Mouse (Mus musculus): ENCODE results near the gene Kcnj6.

Kcnj6 gene

DNA sequence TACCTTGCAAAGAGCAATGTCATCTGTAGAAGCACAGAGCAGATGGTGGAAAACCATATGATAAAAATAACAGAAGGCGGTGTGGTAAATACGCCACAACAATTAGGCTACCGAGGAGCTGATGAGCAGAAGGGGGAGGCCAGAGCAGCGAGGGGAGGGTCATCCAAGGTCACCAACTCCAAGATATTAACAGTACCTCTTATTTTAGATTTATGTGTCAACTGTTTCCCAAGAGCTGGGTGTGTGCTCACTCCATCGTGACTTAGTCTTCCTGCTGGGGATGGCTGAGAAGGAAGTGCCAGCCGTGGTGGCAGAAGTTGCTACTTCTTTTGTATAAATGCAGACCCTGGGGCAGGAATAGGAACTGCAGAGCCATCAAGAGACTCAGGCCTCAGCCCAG, 28.6 kb downstream of the Kcnj6 start:
- no peak for DNase-seq (ENCODE audit: low read depth, low spot score)
- H3K27me3 ChIP-seq (ENCODE audit: control insufficient read depth, insufficient read depth, low read length, poor library complexity, severe bottlenecking), result no peaks in the 10 kb centered on the region

GRCm38 (mm10) chr16:94968472-94968871, 29.0 kb downstream of the Kcnj6 start:
- no peak for DNase-seq (ENCODE audit: low read depth, low spot score)
- Histone ChIP-seq H3K36me3 (ENCODE audit: control insufficient read depth, insufficient read depth, low read length, poor library complexity, severe bottlenecking) (no peaks in the 10 kb centered on the region), H3K27me3 (ENCODE audit: control insufficient read depth, insufficient read depth, low read length, poor library complexity, severe bottlenecking) (no peaks in the 10 kb centered on the region)

More for the DNA sequence above, 28.6 kb downstream of the Kcnj6 start:
- H3K36me3 ChIP-seq (ENCODE audit: control insufficient read depth, insufficient read depth, low read length, poor library complexity, severe bottlenecking), result no peaks in the 10 kb centered on the region

DNA sequence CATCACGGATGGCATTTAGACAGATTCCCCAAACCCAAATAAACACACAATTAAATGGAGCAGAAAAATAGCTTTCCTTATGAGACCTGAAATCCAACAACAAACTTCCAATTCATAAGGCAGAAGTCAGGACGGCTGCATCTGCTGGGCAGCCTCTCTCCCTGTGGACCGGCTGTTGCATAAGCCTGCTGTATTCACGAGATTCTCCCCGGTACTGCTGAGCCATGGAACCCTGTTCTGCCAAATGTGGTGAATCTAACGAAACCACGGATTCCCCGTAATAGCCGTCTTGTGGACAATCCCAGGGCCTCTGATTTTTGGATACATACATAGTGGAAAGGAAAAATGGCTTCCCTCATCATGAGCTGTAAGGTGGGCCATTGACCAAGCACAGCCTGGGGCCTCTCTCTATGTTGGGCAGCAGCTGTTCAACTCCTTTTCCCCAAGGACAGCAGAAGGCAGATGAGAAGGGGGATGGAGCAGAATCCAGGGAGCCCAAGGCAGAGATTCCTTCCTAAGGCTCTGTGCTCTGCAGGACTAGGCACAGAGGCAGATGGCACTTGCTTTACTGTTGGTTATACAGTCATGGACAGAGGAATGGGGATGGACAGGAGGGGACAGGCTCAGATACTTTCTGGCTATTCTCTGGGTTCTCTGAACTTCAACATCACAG, 40.2 kb downstream of the Kcnj6 start:
- no peak for DNase-seq (ENCODE audit: low read depth, low spot score)
- Histone ChIP-seq H3K36me3 (ENCODE audit: control insufficient read depth, insufficient read depth, low read length, poor library complexity, severe bottlenecking) (no peaks in the 10 kb centered on the region), H3K27me3 (ENCODE audit: control insufficient read depth, insufficient read depth, low read length, poor library complexity, severe bottlenecking) (no peaks in the 10 kb centered on the region)

DNA sequence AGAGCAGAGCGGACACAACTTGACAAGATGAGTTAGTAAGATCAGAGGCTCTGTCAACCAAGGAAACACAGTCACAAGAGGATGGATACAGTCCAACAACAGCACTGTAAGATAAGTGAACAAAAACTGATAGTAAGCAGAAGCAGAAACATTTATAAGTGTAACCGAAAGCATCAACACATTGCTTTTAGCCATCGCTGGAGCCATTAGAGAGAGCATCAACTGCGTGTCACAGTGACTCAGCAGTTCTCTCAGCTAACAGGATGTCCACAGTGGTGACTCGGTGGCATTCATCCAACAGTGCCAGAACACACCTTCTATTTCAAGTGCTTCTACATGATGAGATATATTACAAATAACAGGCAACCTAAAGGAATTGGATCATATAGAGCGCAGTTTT, 41.1 kb downstream of the Kcnj6 start:
- no peaks in the 10 kb centered on the region for H3K36me3 ChIP-seq (ENCODE audit: control insufficient read depth, insufficient read depth, low read length, poor library complexity, severe bottlenecking)
- no peaks in the 10 kb centered on the region for H3K27me3 ChIP-seq (ENCODE audit: control insufficient read depth, insufficient read depth, low read length, poor library complexity, severe bottlenecking)
- no peak for DNase-seq (ENCODE audit: low read depth, low spot score)

- no peaks in the 10 kb centered on the region for H3K27me3 ChIP-seq (ENCODE audit: control insufficient read depth, insufficient read depth, low read length, poor library complexity, severe bottlenecking)
- no peak for DNase-seq (ENCODE audit: low read depth, low spot score)
- no peaks in the 10 kb centered on the region for H3K36me3 ChIP-seq (ENCODE audit: control insufficient read depth, insufficient read depth, low read length, poor library complexity, severe bottlenecking)
These were observed 44.2 kb downstream of the Kcnj6 start for GRCm38 (mm10) chr16:94953294-94953693.

GRCm38 (mm10) chr16:94949172-94949571, 48.3 kb downstream of the Kcnj6 start:
- DNase-seq (ENCODE audit: low read depth, low spot score), result no peak

DNA sequence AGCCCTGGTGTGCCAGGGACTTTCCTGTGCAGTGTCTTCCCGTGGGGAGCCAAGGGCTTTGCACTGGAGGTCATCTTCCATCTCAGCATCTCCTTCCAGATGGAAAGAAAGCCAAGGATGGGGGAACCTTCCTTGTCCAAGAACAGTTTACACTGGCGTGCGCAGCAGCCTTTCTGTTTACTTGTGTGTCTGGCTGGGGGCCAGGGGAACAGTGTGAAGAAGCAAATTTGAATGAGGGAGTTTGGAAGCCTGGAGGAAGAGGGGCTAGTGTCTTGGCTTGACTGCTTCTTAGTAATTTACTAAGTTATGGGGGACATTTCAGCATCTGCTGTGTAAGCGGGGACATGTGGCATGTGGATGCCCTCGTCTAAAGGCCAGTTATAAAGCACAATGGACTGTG, 50.7 kb downstream of the Kcnj6 start:
- Histone ChIP-seq H3K27me3 (ENCODE audit: control insufficient read depth, insufficient read depth, low read length, poor library complexity, severe bottlenecking) (no peaks in the 10 kb centered on the region), H3K36me3 (ENCODE audit: control insufficient read depth, insufficient read depth, low read length, poor library complexity, severe bottlenecking) (no peaks in the 10 kb centered on the region)
- no peak for DNase-seq (ENCODE audit: low read depth, low spot score)

More at GRCm38 (mm10) chr16:94949172-94949571, 48.3 kb downstream of the Kcnj6 start:
- Histone ChIP-seq H3K36me3 (ENCODE audit: control insufficient read depth, insufficient read depth, low read length, poor library complexity, severe bottlenecking) (no peaks in the 10 kb centered on the region), H3K27me3 (ENCODE audit: control insufficient read depth, insufficient read depth, low read length, poor library complexity, severe bottlenecking) (no peaks in the 10 kb centered on the region)

GRCm38 (mm10) chr16:94932702-94933101, 64.8 kb downstream of the Kcnj6 start:
- Histone ChIP-seq H3K36me3 (ENCODE audit: control insufficient read depth, insufficient read depth, low read length, poor library complexity, severe bottlenecking) (no peaks in the 10 kb centered on the region), H3K27me3 (ENCODE audit: control insufficient read depth, insufficient read depth, low read length, poor library complexity, severe bottlenecking) (no peaks in the 10 kb centered on the region)
- no peak for DNase-seq (ENCODE audit: low read depth, low spot score)

DNA sequence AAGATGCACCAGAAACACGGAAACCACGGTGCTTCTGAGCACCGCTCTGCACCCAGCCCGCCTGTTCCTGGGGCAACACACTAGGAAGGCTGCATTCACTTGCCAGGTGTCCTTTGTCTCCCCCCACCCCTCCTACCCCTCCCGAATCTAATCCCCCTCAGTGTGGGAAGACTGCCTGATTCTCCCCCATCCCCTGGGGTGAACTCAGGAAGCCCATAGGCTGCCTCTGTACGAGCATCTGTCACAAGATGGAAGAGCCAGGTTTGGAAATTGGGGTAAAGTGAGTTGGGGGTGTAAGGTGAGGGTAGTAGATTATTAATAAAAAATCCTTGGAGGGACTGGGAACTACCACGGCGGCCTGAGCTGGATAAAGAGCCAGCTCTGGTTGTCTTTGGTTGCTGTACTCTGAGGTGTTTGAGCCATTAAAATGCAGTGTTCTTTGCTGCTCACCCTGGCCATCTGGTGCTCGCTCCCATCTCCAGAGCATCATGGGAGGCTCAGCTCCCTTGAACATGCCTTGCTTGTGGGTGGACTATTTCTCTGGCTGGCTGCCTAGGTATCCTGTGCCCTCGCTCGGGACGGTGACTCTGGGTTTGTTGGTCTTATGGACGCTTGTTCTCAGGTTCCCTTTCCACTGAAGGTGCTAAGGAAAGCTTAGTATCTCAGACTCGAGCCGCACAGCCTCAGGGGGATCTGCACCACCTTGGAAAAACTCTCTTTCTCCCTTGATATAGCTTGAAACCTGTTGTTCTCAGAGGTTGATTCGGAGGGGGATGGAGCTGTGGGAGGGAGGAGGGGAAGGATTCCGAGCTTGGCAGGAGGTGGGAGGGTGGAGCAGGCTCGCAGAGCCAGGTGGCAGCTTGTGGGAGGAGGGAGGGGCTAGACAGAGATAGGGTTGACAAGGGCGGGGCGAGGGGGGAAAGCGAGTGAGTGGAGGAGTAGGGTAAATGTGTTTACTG, 65.9 kb downstream of the Kcnj6 start:
- DNase-seq (ENCODE audit: low read depth, low spot score), result no peak
- no peaks in the 10 kb centered on the region for H3K36me3 ChIP-seq (ENCODE audit: control insufficient read depth, insufficient read depth, low read length, poor library complexity, severe bottlenecking)

GRCm38 (mm10) chr16:94925364-94925763, 72.1 kb downstream of the Kcnj6 start:
- Histone ChIP-seq H3K27me3 (ENCODE audit: control insufficient read depth, insufficient read depth, low read length, poor library complexity, severe bottlenecking) (no peaks in the 10 kb centered on the region), H3K36me3 (ENCODE audit: control insufficient read depth, insufficient read depth, low read length, poor library complexity, severe bottlenecking) (no peaks in the 10 kb centered on the region)
- DNase-seq (ENCODE audit: low read depth, low spot score), result no peak

More for the DNA sequence above, 65.9 kb downstream of the Kcnj6 start:
- H3K27me3 ChIP-seq (ENCODE audit: control insufficient read depth, insufficient read depth, low read length, poor library complexity, severe bottlenecking), result no peaks in the 10 kb centered on the region

- DNase-seq (ENCODE audit: low read depth, low spot score), result no peak
- H3K27me3 ChIP-seq (ENCODE audit: control insufficient read depth, insufficient read depth, low read length, poor library complexity, severe bottlenecking), result no peaks in the 10 kb centered on the region
- H3K36me3 ChIP-seq (ENCODE audit: control insufficient read depth, insufficient read depth, low read length, poor library complexity, severe bottlenecking), result no peaks in the 10 kb centered on the region
These were observed 78.3 kb downstream of the Kcnj6 start for GRCm38 (mm10) chr16:94919177-94919576.

DNA sequence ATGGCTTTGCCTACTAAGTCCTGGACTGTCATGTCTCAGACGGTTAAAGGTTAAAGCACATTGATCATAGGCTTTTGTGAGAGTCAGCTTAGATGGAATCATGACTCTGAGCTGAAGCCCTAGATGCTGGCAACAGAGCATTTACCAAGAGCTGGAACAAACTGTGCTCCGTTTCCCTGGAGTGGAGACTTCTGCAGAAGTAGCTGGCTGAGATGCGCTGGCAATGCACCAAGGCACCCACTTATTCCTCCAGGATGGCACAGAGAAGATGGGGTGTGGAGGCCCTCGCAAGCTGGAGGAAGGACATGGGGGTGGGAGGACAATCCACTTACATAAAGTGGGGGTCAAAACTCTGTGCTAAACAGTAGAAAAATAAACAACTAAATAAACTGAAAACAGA, 91.5 kb downstream of the Kcnj6 start:
- no peak for DNase-seq (ENCODE audit: low read depth, low spot score)
- Histone ChIP-seq H3K27me3 (ENCODE audit: control insufficient read depth, insufficient read depth, low read length, poor library complexity, severe bottlenecking) (no peaks in the 10 kb centered on the region), H3K36me3 (ENCODE audit: control insufficient read depth, insufficient read depth, low read length, poor library complexity, severe bottlenecking) (no peaks in the 10 kb centered on the region)

GRCm38 (mm10) chr16:94898832-94899231, 98.7 kb downstream of the Kcnj6 start:
- no peak for DNase-seq (ENCODE audit: low read depth, low spot score)
- H3K36me3 ChIP-seq (ENCODE audit: control insufficient read depth, insufficient read depth, low read length, poor library complexity, severe bottlenecking), result no peaks in the 10 kb centered on the region
- H3K27me3 ChIP-seq (ENCODE audit: control insufficient read depth, insufficient read depth, low read length, poor library complexity, severe bottlenecking), result no peaks in the 10 kb centered on the region

DNA sequence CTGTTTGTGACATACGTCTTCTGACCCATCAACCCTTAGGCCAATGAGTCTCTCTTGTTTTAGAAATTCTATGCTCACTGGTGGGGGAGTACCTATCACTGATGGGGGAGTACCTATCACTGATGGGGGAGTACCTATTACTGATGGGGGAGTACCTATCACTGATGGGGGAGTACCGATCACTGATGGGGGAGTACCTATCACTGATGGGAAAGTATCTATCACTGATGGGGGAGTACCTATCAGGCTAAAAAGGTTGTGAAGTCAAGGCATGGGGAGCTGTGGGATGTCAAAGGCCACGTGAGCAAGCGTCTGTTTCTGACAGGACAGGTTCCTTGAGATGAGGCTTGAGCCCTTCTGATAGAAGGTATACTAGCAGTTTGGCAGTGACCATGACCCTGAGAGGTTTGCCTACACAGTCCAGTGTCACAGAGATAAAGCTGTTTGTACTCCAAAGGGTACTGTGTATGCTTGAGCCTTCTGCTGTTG, 105.3 kb downstream of the Kcnj6 start:
- H3K27me3 ChIP-seq (ENCODE audit: control insufficient read depth, insufficient read depth, low read length, poor library complexity, severe bottlenecking), result no peaks in the 10 kb centered on the region
- no peak for DNase-seq (ENCODE audit: low read depth, low spot score)
- H3K36me3 ChIP-seq (ENCODE audit: control insufficient read depth, insufficient read depth, low read length, poor library complexity, severe bottlenecking), result no peaks in the 10 kb centered on the region

DNA sequence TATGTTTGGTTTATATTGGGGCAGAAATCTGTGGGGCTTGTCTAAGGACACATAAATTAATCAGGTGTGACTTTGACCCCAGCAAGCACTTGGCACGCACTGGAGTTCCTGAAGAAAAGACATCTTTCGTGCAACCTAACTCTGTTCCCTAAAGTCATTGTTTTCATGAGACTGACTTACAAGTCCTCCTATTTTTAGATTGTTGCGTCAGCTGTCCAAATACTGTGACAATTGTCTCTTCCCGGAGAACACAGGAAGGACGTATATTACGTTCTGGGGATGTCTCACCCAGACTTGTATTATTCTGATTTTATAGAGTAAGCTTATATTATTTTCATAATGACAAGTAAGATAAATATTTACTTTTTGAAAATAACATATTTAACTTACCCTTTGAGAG, 106.9 kb downstream of the Kcnj6 start:
- no peaks in the 10 kb centered on the region for H3K36me3 ChIP-seq (ENCODE audit: control insufficient read depth, insufficient read depth, low read length, poor library complexity, severe bottlenecking)
- DNase-seq (ENCODE audit: low read depth, low spot score), result no peak
- no peaks in the 10 kb centered on the region for H3K27me3 ChIP-seq (ENCODE audit: control insufficient read depth, insufficient read depth, low read length, poor library complexity, severe bottlenecking)

All from splenic B cell, adult 2 months (primary cell).